Mouse (Mus musculus): Measurements from ENCODE around the gene Atxn1.

Atxn1 gene

DNA sequence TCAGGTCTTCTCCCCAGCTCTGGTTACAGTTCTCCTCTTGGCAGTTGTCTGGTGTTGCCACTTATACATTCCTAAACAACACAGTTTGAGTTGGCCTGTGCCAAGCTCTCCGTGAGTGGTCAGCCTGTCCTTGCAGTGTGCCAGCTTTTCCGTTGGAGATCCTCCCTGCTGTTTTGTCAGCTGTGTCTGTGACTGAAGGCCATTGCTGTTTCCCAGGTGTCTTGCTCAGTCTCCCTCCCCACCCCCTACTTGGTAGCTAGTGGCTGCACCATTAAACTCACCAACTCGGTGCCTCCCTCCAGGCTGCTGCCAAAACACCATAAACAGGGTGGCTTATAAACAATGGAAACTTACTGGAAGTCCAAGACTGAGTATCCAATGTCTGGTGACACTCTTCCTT lies 440.5 kb downstream of the Atxn1 start:
- no peak for DNase-seq (ENCODE audit: low spot score)

DNA sequence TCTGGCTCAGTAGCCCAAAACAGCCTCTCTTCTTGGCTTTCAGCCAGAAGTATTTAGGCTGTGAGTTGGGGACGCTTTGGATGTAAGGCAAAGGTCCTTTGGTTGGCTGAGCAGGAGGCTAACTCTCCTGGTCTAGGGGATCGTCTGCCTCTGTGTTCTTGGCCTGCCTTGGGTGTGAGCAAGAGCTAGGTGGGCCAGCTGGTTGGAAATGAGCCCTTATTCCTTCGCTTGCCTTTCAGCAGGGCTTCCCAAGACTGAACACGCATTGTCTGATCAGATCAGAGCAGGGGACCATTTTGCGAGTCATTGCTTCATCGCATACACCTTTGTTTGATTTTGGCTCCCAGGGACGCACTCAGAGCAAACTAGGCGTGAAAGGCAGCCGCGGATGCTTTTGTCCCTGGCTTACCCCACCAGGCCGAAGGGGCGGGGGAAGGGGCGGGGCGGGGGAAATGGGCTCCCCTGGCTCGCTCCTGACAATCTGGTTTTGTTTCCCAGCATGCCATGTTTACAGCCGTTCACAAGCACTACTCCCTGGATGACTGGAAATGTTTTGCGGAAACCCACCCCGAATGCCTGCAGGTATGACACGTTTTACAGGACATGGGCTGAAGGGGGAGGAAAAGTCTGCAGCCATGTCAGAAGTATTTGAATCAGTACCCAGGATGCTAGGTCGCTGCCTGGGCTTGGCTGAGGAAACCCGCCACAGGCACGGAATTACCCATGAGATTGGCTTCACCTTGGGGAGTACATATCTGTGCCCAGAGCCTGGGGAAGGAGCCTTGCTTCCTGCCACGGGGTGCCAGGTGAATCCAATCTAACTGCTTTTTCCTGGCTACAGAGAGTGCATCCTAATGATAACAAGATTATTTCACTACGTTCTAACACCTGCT lies 448.1 kb downstream of the Atxn1 start:
- DNase-seq (ENCODE audit: low spot score), result peak; percentile 24

- DNase-seq (ENCODE audit: low spot score), result peak; percentile 52
Observed at GRCm38 (mm10) chr13:45514832-45515422, 449.9 kb downstream of the Atxn1 start.

DNA sequence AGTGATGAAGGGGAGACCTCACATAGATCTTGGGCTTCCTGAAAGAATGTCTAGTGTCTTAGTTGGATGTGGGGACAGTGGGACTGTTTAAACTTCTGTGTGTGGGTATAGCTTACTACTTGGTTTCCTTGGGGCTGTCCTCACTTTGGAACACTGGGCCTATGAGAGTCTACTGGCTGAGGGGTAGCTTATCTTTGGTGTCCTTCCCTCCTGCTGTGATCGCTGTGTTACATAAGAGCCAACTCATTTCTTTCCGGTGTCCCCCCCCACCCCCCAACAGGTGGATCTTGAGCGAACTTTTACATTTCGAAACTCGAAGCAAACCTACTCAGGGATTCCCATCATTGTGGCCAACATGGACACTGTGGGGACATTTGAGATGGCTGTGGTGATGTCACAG lies 450.7 kb downstream of the Atxn1 start:
- DNase-seq (ENCODE audit: low spot score), result no peak

DNA sequence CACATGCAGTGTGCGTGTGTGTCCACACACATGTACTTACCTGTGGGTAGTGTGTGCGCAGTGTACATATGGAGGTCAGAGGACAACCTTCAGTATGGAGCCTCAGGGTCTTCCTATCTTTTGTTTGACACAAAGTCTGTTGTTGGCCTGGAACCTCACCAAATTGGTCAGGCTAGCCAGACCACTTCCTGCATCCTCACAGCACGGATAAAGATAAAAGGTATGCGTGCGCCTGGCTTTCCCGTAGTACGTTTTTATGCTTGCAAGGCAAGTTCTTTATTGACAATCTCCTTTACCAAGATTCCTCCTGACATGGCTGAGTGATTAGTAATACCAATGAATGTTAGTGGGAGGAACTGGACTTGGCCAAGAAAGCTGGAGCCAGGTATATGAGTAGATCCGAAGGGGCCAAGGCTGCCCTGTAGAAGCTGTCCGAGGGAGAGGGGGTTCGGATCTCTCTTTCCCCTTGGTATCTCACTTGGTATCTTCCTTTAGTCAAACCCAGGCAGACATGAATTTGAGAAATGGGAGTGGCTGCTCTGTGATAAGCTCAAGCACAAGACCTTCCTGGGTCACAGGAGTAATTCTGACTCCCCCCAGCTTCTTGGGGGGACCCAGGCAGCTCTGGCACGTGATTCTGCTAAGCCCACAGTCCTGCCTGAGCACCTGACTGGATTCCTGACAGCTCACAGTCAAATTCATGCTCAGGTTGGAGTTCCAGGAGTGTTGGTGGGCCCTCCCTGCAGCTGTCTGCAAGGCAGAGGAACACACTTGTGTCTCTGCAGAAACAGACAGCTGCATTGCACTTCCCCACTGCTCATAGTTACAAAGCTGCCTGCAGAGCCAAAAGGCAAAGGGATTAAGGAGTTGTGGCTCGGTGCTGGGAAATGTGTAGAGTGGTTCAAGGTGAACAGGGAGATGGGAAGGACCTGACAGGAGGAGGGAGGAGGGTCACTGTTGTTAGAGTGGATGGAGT lies 451.5 kb downstream of the Atxn1 start:
- DNase-seq (ENCODE audit: low spot score), result no peak

GRCm38 (mm10) chr13:45512531-45512930 lies 452.3 kb downstream of the Atxn1 start:
- DNase-seq (ENCODE audit: low spot score), result no peak

DNA sequence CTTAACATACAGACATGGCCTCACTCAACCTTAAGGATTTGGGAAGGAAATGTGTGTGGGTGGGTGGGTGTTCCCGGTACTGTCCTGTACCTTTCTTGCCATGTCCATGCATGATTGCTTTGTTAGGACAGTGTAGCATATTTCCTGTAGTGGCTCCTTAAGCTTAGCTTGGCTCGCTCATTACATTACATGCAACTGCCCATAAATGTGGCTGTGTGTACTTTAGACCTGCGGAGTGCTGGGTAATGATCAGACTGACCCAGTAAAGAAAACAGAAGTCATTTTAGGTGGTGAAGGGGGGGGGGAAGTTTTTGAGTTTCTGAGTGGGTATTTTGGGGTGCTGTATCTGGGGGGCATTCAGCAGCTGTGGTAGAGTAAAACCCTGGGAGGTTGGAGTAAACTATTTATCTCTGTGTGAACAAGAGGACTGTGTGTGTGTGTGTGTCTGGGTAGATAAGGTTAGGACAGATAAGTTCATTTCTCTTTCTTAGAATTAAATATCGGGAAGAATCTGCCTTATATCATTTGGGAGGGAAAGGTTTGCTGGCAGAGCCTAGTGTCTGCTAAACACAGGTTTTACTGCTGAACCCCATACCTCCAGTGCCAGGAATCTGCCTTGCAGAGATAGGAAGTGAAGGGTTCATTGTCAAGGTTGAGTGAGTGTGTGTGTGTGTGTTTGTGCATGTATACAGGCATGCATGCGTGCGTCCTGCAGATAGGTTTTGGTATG lies 452.9 kb downstream of the Atxn1 start:
- no peak for DNase-seq (ENCODE audit: low spot score)

GRCm38 (mm10) chr13:45509366-45509765 lies 455.4 kb downstream of the Atxn1 start:
- DNase-seq (ENCODE audit: low spot score), result peak; percentile 13

GRCm38 (mm10) chr13:45508495-45508894 lies 456.3 kb downstream of the Atxn1 start:
- DNase-seq (ENCODE audit: low spot score), result peak; percentile 67

- DNase-seq (ENCODE audit: low spot score), result peak; percentile 78
Observed at GRCm38 (mm10) chr13:45507274-45508229, 457.3 kb downstream of the Atxn1 start, which contains the start of gene Gmpr. Gene Gmpr, plus strand, starts transcription at chr13:45507444.

- no peak for DNase-seq (ENCODE audit: low spot score)
Observed at GRCm38 (mm10) chr13:45505546-45505945, 459.3 kb downstream of the Atxn1 start.

- DNase-seq (ENCODE audit: low spot score), result no peak
Observed at GRCm38 (mm10) chr13:45502791-45503190, 462.0 kb downstream of the Atxn1 start.

DNA sequence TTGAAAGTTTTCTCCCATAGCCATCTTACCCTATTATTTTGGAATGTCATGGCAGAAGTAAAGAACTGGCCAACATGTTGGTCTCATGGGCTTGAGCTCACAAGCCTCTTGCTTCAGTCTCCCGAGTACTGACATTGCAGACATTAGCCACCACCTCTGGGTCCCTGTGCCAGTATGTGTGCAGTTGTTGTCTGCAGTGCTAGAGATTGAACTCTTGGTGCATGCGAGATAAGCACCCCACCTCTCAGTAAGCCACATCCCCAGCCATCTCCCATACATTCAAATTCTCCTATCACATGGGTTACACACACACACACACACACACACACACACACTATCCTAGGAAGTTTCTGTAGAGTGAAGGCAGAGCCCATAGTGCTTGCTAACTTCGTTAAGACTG lies 464.9 kb downstream of the Atxn1 start:
- no peak for DNase-seq (ENCODE audit: low spot score)

Measured in MN1 (cell line).